Mouse (Mus musculus): ENCODE measurements around the gene Matk.

DNA sequence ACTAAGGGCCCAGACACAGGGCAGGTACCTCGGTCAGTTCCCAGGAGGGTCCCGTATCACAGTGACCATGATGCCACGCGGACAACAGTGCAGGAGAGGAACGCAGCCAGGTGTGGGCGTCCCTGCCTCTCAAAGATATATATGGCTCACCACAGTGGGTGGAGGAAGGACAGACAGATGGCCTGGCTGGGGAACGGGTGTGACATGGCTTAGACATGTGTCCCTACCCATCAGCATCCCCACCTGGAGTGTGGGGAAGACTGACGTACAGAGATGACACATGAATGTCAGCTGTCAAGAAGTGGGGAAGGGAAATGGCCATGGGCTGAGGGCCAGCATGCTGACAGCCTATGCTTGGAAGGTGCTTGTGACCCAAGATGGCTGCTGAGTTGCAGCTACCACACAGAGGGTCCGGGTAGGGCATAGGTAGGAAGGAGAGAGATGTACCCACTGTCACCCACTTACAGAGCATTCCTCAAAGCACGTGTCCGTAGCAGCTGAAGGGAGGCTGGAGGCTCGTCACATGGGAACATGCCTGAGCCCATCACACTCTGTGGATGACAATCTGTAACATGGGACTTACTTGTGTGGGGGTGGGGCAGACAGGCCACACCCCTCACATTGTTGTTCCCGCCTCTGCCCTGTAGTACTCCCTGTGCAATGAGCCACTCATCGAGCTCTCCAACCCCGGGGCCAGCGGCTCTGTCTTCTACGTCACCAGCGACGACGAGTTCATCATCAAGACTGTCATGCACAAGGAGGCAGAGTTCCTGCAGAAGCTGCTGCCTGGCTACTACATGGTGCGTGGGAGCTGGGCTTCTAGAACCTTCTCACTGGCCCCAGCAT is 54.3 kb downstream of the Matk start:
- TF ChIP-seq GATA1 (IDR thresholded peaks at IDR 0.05; ENCODE audit: low read length) (no peak), TAL1 (IDR thresholded peaks at IDR 0.05; ENCODE audit: low read length) (no peak)

Data from erythroblast, embryonic 14.5 days (primary cell).